Mouse (Mus musculus): ENCODE data around the gene Il20rb. TPM values are rescaled to one million over a fixed set of nuclear protein-coding genes. Genes with fewer than 3 reads are reported as not detected.

Gene Il20rb
- total and polyA plus RNA-seq, 2 experiments from 2014 or later = 0.99 to 2.5 TPM

- no peak overlapping the region for H3K4me3 ChIP-seq (ENCODE audit: low read depth, low read length)
- no peak for ATAC-seq (ENCODE audit: low FRiP score)
- no peak for TF ChIP-seq CTCF (IDR thresholded peaks at IDR 0.05)
- H3K4me1 ChIP-seq (ENCODE audit: insufficient read depth, low read length) = no peaks in the 10 kb centered on the region
- H3K4me2 ChIP-seq (ENCODE audit: low read depth, low read length, poor library complexity, severe bottlenecking) = no peak overlapping the region
- no peak for DNase-seq (ENCODE audit: low spot score)
- WGBS = 87% methylated on average over 2 of the region's 2 CpGs
- H3K36me3 ChIP-seq (ENCODE audit: insufficient read depth, low read length) = no peaks in the 10 kb centered on the region
- no peak overlapping the region for H3K27ac ChIP-seq (ENCODE audit: low read depth, low read length)
- no peaks in the 10 kb centered on the region for H3K27me3 ChIP-seq (ENCODE audit: insufficient read depth, low read length)
- no peaks in the 10 kb centered on the region for H3K9me3 ChIP-seq (ENCODE audit: low read length)
- H3K9ac ChIP-seq (replicated peaks; ENCODE audit: low read length, poor library complexity, severe bottlenecking) = no peak overlapping the region
Observed at GRCm38 (mm10) chr9:100463771-100464170, 22.8 kb downstream of the Il20rb start.

- Histone ChIP-seq H3K36me3 (ENCODE audit: insufficient read depth, low read length) (no peaks in the 10 kb centered on the region), H3K4me3 (ENCODE audit: low read depth, low read length) (no peak overlapping the region), H3K27ac (ENCODE audit: low read depth, low read length) (no peak overlapping the region), H3K4me1 (ENCODE audit: insufficient read depth, low read length) (no peaks in the 10 kb centered on the region), H3K27me3 (ENCODE audit: insufficient read depth, low read length) (no peaks in the 10 kb centered on the region), H3K9me3 (ENCODE audit: low read length) (no peaks in the 10 kb centered on the region), H3K4me2 (ENCODE audit: low read depth, low read length, poor library complexity, severe bottlenecking) (no peak overlapping the region), H3K9ac (replicated peaks; ENCODE audit: low read length, poor library complexity, severe bottlenecking) (no peak overlapping the region)
- WGBS = 89% methylated on average over 4 of the region's 4 CpGs
- DNase-seq (ENCODE audit: low spot score) (no peak), ATAC-seq (ENCODE audit: low FRiP score) (no peak)
- no peak for TF ChIP-seq CTCF (IDR thresholded peaks at IDR 0.05)
Observed at GRCm38 (mm10) chr9:100462098-100462497, 24.5 kb downstream of the Il20rb start.

- peak; percentile 51 for DNase-seq (ENCODE audit: low spot score)
- Histone ChIP-seq H3K4me2 (ENCODE audit: low read depth, low read length, poor library complexity, severe bottlenecking) (no peak overlapping the region), H3K27ac (ENCODE audit: low read depth, low read length) (no peak overlapping the region; the same call in 1 of the 2 replicates), H3K27me3 (ENCODE audit: insufficient read depth, low read length) (no peaks in the 10 kb centered on the region), H3K4me1 (ENCODE audit: insufficient read depth, low read length) (no peaks in the 10 kb centered on the region), H3K9ac (replicated peaks; ENCODE audit: low read length, poor library complexity, severe bottlenecking) (no peak overlapping the region), H3K9me3 (ENCODE audit: low read length) (no peaks in the 10 kb centered on the region), H3K36me3 (ENCODE audit: insufficient read depth, low read length) (no peaks in the 10 kb centered on the region), H3K4me3 (ENCODE audit: low read depth, low read length) (no peak overlapping the region)
- no peak for ATAC-seq (ENCODE audit: low FRiP score)
- WGBS = 75% methylated on average over 9 of the region's 9 CpGs
- TF ChIP-seq CTCF (IDR thresholded peaks at IDR 0.05) = no peak
Observed at GRCm38 (mm10) chr9:100461671-100462070, 24.9 kb downstream of the Il20rb start.

GRCm38 (mm10) chr9:100460203-100460602, 26.4 kb downstream of the Il20rb start:
- H3K27ac ChIP-seq (ENCODE audit: low read depth, low read length) = no peak overlapping the region
- H3K4me2 ChIP-seq (ENCODE audit: low read depth, low read length, poor library complexity, severe bottlenecking) = no peak overlapping the region
- H3K9me3 ChIP-seq (ENCODE audit: low read length) = no peaks in the 10 kb centered on the region
- no peaks in the 10 kb centered on the region for H3K4me1 ChIP-seq (ENCODE audit: insufficient read depth, low read length)
- TF ChIP-seq CTCF (IDR thresholded peaks at IDR 0.05) = no peak
- DNase-seq (ENCODE audit: low spot score) = no peak
- H3K9ac ChIP-seq (replicated peaks; ENCODE audit: low read length, poor library complexity, severe bottlenecking) = no peak overlapping the region
- H3K4me3 ChIP-seq (ENCODE audit: low read depth, low read length) = no peak overlapping the region
- 97% methylated on average over 9 of the region's 9 CpGs for WGBS
- ATAC-seq (ENCODE audit: low FRiP score) = no peak
- no peaks in the 10 kb centered on the region for H3K36me3 ChIP-seq (ENCODE audit: insufficient read depth, low read length)
- H3K27me3 ChIP-seq (ENCODE audit: insufficient read depth, low read length) = no peaks in the 10 kb centered on the region

GRCm38 (mm10) chr9:100457971-100458681, 28.5 kb downstream of the Il20rb start:
- H3K4me2 ChIP-seq (ENCODE audit: low read depth, low read length, poor library complexity, severe bottlenecking) = no peak overlapping the region
- H3K9ac ChIP-seq (replicated peaks; ENCODE audit: low read length, poor library complexity, severe bottlenecking) = no peak overlapping the region
- ATAC-seq (ENCODE audit: low FRiP score) = no peak
- no peak overlapping the region for H3K4me3 ChIP-seq (ENCODE audit: low read depth, low read length)
- H3K36me3 ChIP-seq (ENCODE audit: insufficient read depth, low read length) = no peaks in the 10 kb centered on the region
- no peaks in the 10 kb centered on the region for H3K4me1 ChIP-seq (ENCODE audit: insufficient read depth, low read length)
- DNase-seq (ENCODE audit: low spot score) = no peak
- H3K9me3 ChIP-seq (ENCODE audit: low read length) = no peaks in the 10 kb centered on the region
- H3K27me3 ChIP-seq (ENCODE audit: insufficient read depth, low read length) = no peaks in the 10 kb centered on the region
- TF ChIP-seq CTCF (IDR thresholded peaks at IDR 0.05) = no peak
- H3K27ac ChIP-seq (ENCODE audit: low read depth, low read length) = no peak overlapping the region
- WGBS = 91% methylated on average over 17 of the region's 17 CpGs

- peak overlapping the region; percentile 29 for H3K4me3 ChIP-seq (ENCODE audit: low read depth, low read length)
- no peak overlapping the region for H3K27ac ChIP-seq (ENCODE audit: low read depth, low read length)
- TF ChIP-seq CTCF (IDR thresholded peaks at IDR 0.05) = no peak
- H3K36me3 ChIP-seq (ENCODE audit: insufficient read depth, low read length) = no peaks in the 10 kb centered on the region
- no peaks in the 10 kb centered on the region for H3K9me3 ChIP-seq (ENCODE audit: low read length)
- no peak for DNase-seq (ENCODE audit: low spot score)
- no peaks in the 10 kb centered on the region for H3K4me1 ChIP-seq (ENCODE audit: insufficient read depth, low read length)
- H3K9ac ChIP-seq (replicated peaks; ENCODE audit: low read length, poor library complexity, severe bottlenecking) = 0 out of 2 replicates have a peak overlapping the region, but pooled peaks have one; percentile 24
- ATAC-seq (ENCODE audit: low FRiP score) = no peak
- 19% methylated on average over 9 of the region's 9 CpGs for WGBS
- no peaks in the 10 kb centered on the region for H3K27me3 ChIP-seq (ENCODE audit: insufficient read depth, low read length)
- peak overlapping the region; percentile 57 for H3K4me2 ChIP-seq (ENCODE audit: low read depth, low read length, poor library complexity, severe bottlenecking)
Observed at GRCm38 (mm10) chr9:100454664-100454993, 32.0 kb downstream of the Il20rb start.

All from midbrain, postnatal 0 days (tissue).